Mouse (Mus musculus): ENCODE measurements at regions not wholly inside any gene's neighbourhood (a gene's known extent, or its start where the extent isn't known, plus 50 kb on each side); places are given as distances from the start of the nearest gene placed in this dataset.

- Histone ChIP-seq H3K4me1 (ENCODE audit: control insufficient read depth, insufficient read depth, low read length) (peaks cover 6% of the 10 kb centered on the region; the same call in 1 of the 2 replicates), H3K9ac (replicated peaks; ENCODE audit: low read depth, low read length) (no peak overlapping the region), H3K36me3 (ENCODE audit: control insufficient read depth, insufficient read depth, low read length) (no peaks in the 10 kb centered on the region), H3K9me3 (ENCODE audit: control insufficient read depth, low read length) (no peaks in the 10 kb centered on the region), H3K4me3 (ENCODE audit: low read depth, low read length) (no peak overlapping the region), H3K27ac (ENCODE audit: low read depth, low read length) (no peak overlapping the region), H3K4me2 (ENCODE audit: low read depth, low read length) (no peak overlapping the region), H3K27me3 (ENCODE audit: control insufficient read depth, insufficient read depth, low read length) (peaks cover 6% of the 10 kb centered on the region; the same call in 1 of the 2 replicates)
- no peak for ATAC-seq (ENCODE audit: low read depth)
- WGBS = 75% methylated on average over 9 of the region's 9 CpGs
These were observed 87.8 kb upstream of the Lhx1 start for GRCm38 (mm10) chr11:84612982-84613720.

DNA sequence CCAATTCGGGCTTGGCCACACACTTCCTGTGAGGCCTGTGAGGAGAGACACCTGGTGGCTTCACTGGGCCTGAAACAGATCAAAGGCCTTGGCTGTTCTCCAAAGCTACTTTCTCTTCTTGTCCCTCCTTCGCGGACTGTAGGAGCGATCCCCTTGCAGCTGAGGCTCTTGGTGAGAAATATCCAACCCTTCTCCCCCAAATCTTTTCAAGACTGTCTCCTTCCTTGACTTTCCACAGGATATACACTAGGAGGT is 86.2 kb upstream of the Lhx1 start:
- Histone ChIP-seq H3K27me3 (ENCODE audit: control insufficient read depth, insufficient read depth, low read length) (peaks cover 6% of the 10 kb centered on the region; the same call in 1 of the 2 replicates), H3K4me2 (ENCODE audit: low read depth, low read length) (no peak overlapping the region), H3K36me3 (ENCODE audit: control insufficient read depth, insufficient read depth, low read length) (no peaks in the 10 kb centered on the region), H3K4me1 (ENCODE audit: control insufficient read depth, insufficient read depth, low read length) (peaks cover 9% of the 10 kb centered on the region; the same call in 1 of the 2 replicates), H3K4me3 (ENCODE audit: low read depth, low read length) (no peak overlapping the region), H3K27ac (ENCODE audit: low read depth, low read length) (0 out of 2 replicates have a peak overlapping the region, but pooled peaks have one; percentile 34), H3K9me3 (ENCODE audit: control insufficient read depth, low read length) (no peaks in the 10 kb centered on the region), H3K9ac (replicated peaks; ENCODE audit: low read depth, low read length) (no peak overlapping the region)
- ATAC-seq (ENCODE audit: low read depth) = no peak
- WGBS = 53% methylated on average over 4 of the region's 4 CpGs

DNA sequence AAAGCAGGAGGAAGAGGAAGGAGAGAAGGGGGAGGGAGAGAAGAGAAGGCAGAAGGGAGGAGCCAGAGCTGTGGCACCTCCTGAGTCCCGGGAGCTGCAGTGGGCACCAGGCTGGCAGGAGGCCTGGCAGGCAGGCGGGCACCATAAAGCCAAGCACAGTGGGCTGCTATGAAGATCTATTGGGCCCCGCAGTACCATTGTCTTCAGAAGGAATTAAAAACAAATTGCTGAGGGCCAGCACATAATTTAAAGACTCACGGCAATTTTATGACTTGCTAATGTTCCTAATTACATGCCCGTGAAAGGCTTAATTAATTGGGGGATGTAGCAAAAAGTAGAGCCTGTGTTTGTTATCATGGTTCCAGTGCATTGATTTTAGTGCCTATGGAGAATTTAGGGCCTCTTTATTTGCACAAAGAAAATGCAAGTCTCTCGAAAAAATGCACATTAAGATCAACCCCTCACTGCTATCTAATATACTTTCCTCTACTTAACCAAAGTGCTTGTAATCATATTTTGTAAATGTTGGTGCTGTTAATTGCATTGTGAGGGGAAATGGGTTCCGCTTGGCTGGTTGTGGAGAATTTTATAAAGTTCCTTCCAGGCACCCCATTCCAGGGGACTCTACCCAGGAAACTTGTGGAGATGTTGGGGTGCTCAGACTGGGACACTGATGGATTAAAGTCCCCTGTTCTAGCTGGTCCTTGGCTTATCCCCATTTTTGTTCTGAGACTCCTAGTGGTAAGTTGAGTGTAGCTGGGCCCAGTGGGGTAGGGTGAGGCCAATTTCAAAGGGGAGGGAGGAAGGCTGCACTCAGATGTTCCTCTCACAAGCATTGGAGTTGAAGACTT is 85.7 kb upstream of the Lhx1 start:
- Histone ChIP-seq H3K36me3 (ENCODE audit: control insufficient read depth, insufficient read depth, low read length) (no peaks in the 10 kb centered on the region), H3K9ac (replicated peaks; ENCODE audit: low read depth, low read length) (no peak overlapping the region), H3K27ac (ENCODE audit: low read depth, low read length) (peak overlapping the region; percentile 52), H3K4me1 (ENCODE audit: control insufficient read depth, insufficient read depth, low read length) (peaks cover 9% of the 10 kb centered on the region; the same call in 1 of the 2 replicates), H3K4me3 (ENCODE audit: low read depth, low read length) (no peak overlapping the region), H3K9me3 (ENCODE audit: control insufficient read depth, low read length) (no peaks in the 10 kb centered on the region), H3K4me2 (ENCODE audit: low read depth, low read length) (no peak overlapping the region), H3K27me3 (ENCODE audit: control insufficient read depth, insufficient read depth, low read length) (peaks cover 6% of the 10 kb centered on the region; the same call in 1 of the 2 replicates)
- peak; percentile 85 for ATAC-seq (ENCODE audit: low read depth)
- WGBS = 27% methylated on average over 7 of the region's 7 CpGs

GRCm38 (mm10) chr11:84604781-84605180 is 79.4 kb upstream of the Lhx1 start:
- Histone ChIP-seq H3K27ac (ENCODE audit: low read depth, low read length) (no peak overlapping the region), H3K4me1 (ENCODE audit: control insufficient read depth, insufficient read depth, low read length) (0 out of 2 replicates have a peak, but pooled peaks cover 3% of the 10 kb centered on the region), H3K27me3 (ENCODE audit: control insufficient read depth, insufficient read depth, low read length) (peaks cover 4% of the 10 kb centered on the region; the same call in 1 of the 2 replicates), H3K9me3 (ENCODE audit: control insufficient read depth, low read length) (no peaks in the 10 kb centered on the region), H3K36me3 (ENCODE audit: control insufficient read depth, insufficient read depth, low read length) (no peaks in the 10 kb centered on the region), H3K4me3 (ENCODE audit: low read depth, low read length) (no peak overlapping the region), H3K9ac (replicated peaks; ENCODE audit: low read depth, low read length) (no peak overlapping the region), H3K4me2 (ENCODE audit: low read depth, low read length) (no peak overlapping the region)
- no peak for ATAC-seq (ENCODE audit: low read depth)
- WGBS = 19% methylated on average over 6 of the region's 6 CpGs

DNA sequence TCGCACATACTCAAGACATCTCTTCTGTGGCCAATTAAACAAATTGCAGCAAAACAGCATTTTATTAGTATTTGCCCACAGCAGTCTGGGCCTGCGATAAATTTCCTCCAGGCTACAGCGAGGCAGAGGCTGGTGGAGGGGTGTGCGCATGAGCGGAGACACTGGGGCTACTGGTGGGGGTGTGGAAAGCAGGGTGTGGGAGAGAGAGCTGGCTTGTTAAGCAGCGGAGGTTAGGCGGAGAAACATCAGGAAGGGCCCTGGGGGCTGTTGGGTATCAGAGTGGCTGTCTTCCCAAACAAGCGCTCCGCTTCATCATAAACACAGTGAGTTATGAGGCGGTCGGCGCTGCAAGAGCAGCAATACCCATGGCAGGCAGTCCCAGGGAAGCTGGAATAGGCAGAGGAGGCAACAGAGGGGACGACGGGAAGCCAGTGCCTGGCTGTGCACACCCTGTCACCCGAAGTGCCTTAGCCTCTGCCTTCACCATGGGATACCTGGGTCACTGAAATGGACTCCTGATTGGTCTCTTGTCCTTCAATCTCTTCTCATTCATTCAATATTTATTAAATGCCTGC is 74.0 kb upstream of the Lhx1 start:
- Histone ChIP-seq H3K36me3 (ENCODE audit: control insufficient read depth, insufficient read depth, low read length) (no peaks in the 10 kb centered on the region), H3K4me3 (ENCODE audit: low read depth, low read length) (no peak overlapping the region), H3K4me2 (ENCODE audit: low read depth, low read length) (peak overlapping the region; percentile 17), H3K9me3 (ENCODE audit: control insufficient read depth, low read length) (no peaks in the 10 kb centered on the region), H3K9ac (replicated peaks; ENCODE audit: low read depth, low read length) (no peak overlapping the region), H3K4me1 (ENCODE audit: control insufficient read depth, insufficient read depth, low read length) (peaks cover 8% of the 10 kb centered on the region; the same call in 1 of the 2 replicates), H3K27me3 (ENCODE audit: control insufficient read depth, insufficient read depth, low read length) (no peaks in the 10 kb centered on the region), H3K27ac (ENCODE audit: low read depth, low read length) (peak overlapping the region; percentile 58)
- WGBS = 16% methylated on average over 15 of the region's 15 CpGs
- ATAC-seq (ENCODE audit: low read depth) = peak; percentile 82; the same call in 1 of the 2 replicates

GRCm38 (mm10) chr11:84597572-84598295 is 72.4 kb upstream of the Lhx1 start:
- Histone ChIP-seq H3K27ac (ENCODE audit: low read depth, low read length) (no peak overlapping the region), H3K27me3 (ENCODE audit: control insufficient read depth, insufficient read depth, low read length) (no peaks in the 10 kb centered on the region), H3K36me3 (ENCODE audit: control insufficient read depth, insufficient read depth, low read length) (no peaks in the 10 kb centered on the region), H3K4me2 (ENCODE audit: low read depth, low read length) (no peak overlapping the region), H3K4me3 (ENCODE audit: low read depth, low read length) (no peak overlapping the region), H3K9ac (replicated peaks; ENCODE audit: low read depth, low read length) (no peak overlapping the region), H3K9me3 (ENCODE audit: control insufficient read depth, low read length) (no peaks in the 10 kb centered on the region), H3K4me1 (ENCODE audit: control insufficient read depth, insufficient read depth, low read length) (peaks cover 8% of the 10 kb centered on the region; the same call in 1 of the 2 replicates)
- 77% methylated on average over 9 of the region's 9 CpGs for WGBS
- no peak for ATAC-seq (ENCODE audit: low read depth)

DNA sequence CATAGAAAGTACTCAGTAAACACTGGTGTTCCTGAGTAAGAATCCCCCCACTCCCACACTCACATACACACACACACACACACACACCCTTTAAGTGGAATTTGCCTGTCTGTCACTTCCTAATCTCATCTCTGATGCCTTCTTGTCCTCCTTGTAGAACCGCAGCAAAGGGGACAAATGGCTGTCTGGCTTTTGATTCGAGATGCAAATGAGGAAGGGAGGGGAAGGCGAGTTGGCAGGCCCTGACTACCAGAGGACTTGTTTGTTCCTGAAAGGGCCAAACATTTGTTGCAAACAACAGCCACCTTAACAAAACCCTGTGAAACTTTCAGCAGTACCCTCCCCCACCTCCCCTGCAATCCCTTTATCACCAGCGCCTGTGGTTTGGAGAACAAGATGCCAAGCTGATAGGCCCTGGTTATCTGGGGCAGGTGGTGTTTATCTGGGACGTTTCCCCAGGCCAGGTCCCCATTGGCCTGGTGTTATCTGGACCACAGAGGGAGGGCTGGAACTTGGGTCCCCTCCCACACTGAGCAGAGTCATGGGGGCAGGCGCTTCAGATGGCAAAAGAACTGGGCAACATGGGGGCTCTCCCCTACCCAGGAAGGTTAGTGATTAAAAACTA is 67.5 kb upstream of the Lhx1 start:
- H3K36me3 ChIP-seq (ENCODE audit: control insufficient read depth, insufficient read depth, low read length) = no peaks in the 10 kb centered on the region
- 36% methylated on average over 6 of the region's 6 CpGs for WGBS
- H3K4me2 ChIP-seq (ENCODE audit: low read depth, low read length) = no peak overlapping the region
- H3K4me3 ChIP-seq (ENCODE audit: low read depth, low read length) = no peak overlapping the region
- H3K4me1 ChIP-seq (ENCODE audit: control insufficient read depth, insufficient read depth, low read length) = no peaks in the 10 kb centered on the region
- H3K9ac ChIP-seq (replicated peaks; ENCODE audit: low read depth, low read length) = no peak overlapping the region
- H3K27ac ChIP-seq (ENCODE audit: low read depth, low read length) = no peak overlapping the region
- H3K27me3 ChIP-seq (ENCODE audit: control insufficient read depth, insufficient read depth, low read length) = no peaks in the 10 kb centered on the region
- H3K9me3 ChIP-seq (ENCODE audit: control insufficient read depth, low read length) = no peaks in the 10 kb centered on the region
- ATAC-seq (ENCODE audit: low read depth) = no peak

GRCm38 (mm10) chr11:84587107-84587506 is 61.8 kb upstream of the Lhx1 start:
- no peak overlapping the region for H3K4me3 ChIP-seq (ENCODE audit: low read depth, low read length)
- H3K9ac ChIP-seq (replicated peaks; ENCODE audit: low read depth, low read length) = no peak overlapping the region
- 13% methylated on average over 14 of the region's 14 CpGs for WGBS
- H3K4me2 ChIP-seq (ENCODE audit: low read depth, low read length) = no peak overlapping the region
- no peaks in the 10 kb centered on the region for H3K4me1 ChIP-seq (ENCODE audit: control insufficient read depth, insufficient read depth, low read length)
- no peaks in the 10 kb centered on the region for H3K9me3 ChIP-seq (ENCODE audit: control insufficient read depth, low read length)
- H3K27me3 ChIP-seq (ENCODE audit: control insufficient read depth, insufficient read depth, low read length) = no peaks in the 10 kb centered on the region
- no peak for ATAC-seq (ENCODE audit: low read depth)
- H3K27ac ChIP-seq (ENCODE audit: low read depth, low read length) = no peak overlapping the region
- H3K36me3 ChIP-seq (ENCODE audit: control insufficient read depth, insufficient read depth, low read length) = no peaks in the 10 kb centered on the region

Data from neural tube, embryonic 14.5 days (tissue).